Mouse (Mus musculus): ENCODE results near the gene Gm2431. TPM values are rescaled to one million over a fixed set of nuclear protein-coding genes. Genes with fewer than 3 reads are reported as not detected.

The Gm2431 gene
- polyA plus RNA-seq, 1 experiment from 2014 or later = not detected

Other genes with a start within 250 kb of the Gm2431 start
- 57.8 and 61.8 TPM in 2 replicates for gene Mob2, start 197.3 kb downstream of the Gm2431 start, polyA plus RNA-seq (2015; fragmentation: Nextera tagmentation; extraction: Ambion mirVana)
- 6.6 TPM in 2 replicates for gene Dusp8, start 162.5 kb downstream of the Gm2431 start, polyA plus RNA-seq (2015; fragmentation: Nextera tagmentation; extraction: Ambion mirVana)
- gene Gm45618, start 137.6 kb downstream of the Gm2431 start, polyA plus RNA-seq (2015; fragmentation: Nextera tagmentation; extraction: Ambion mirVana) = not detected in 2 replicates
- not detected in 2 replicates for gene Gm39115, start 122.3 kb downstream of the Gm2431 start, polyA plus RNA-seq (2015; fragmentation: Nextera tagmentation; extraction: Ambion mirVana)
- gene Gm45337, start 113.7 kb downstream of the Gm2431 start, polyA plus RNA-seq (2015; fragmentation: Nextera tagmentation; extraction: Ambion mirVana) = not detected in 2 replicates
- gene Gm29735, start 101.2 kb downstream of the Gm2431 start, polyA plus RNA-seq (2015; fragmentation: Nextera tagmentation; extraction: Ambion mirVana) = not detected in 2 replicates
- not detected in 2 replicates for gene Gm4553, start 92.6 kb downstream of the Gm2431 start, polyA plus RNA-seq (2015; fragmentation: Nextera tagmentation; extraction: Ambion mirVana)
- not detected in 2 replicates for gene Krtap5-2, start 82.3 kb downstream of the Gm2431 start, polyA plus RNA-seq (2015; fragmentation: Nextera tagmentation; extraction: Ambion mirVana)
- gene Gm10153, start 68.0 kb downstream of the Gm2431 start, polyA plus RNA-seq (2015; fragmentation: Nextera tagmentation; extraction: Ambion mirVana) = not detected in 2 replicates
- gene Krtap5-3, start 57.0 kb downstream of the Gm2431 start, polyA plus RNA-seq (2015; fragmentation: Nextera tagmentation; extraction: Ambion mirVana) = not detected in 2 replicates
- not detected in 2 replicates for gene Gm7579, start 46.5 kb downstream of the Gm2431 start, polyA plus RNA-seq (2015; fragmentation: Nextera tagmentation; extraction: Ambion mirVana)
- gene Krtap5-5, start 28.4 kb downstream of the Gm2431 start, polyA plus RNA-seq (2015; fragmentation: Nextera tagmentation; extraction: Ambion mirVana) = not detected in 2 replicates
- not detected in 2 replicates for gene Gm40460, start 17.3 kb downstream of the Gm2431 start, polyA plus RNA-seq (2015; fragmentation: Nextera tagmentation; extraction: Ambion mirVana)
- not detected in 2 replicates for gene Gm4559, start 16.0 kb upstream of the Gm2431 start, polyA plus RNA-seq (2015; fragmentation: Nextera tagmentation; extraction: Ambion mirVana)
- not detected in 2 replicates for gene Krtap5-1, start 38.8 kb upstream of the Gm2431 start, polyA plus RNA-seq (2015; fragmentation: Nextera tagmentation; extraction: Ambion mirVana)
- not detected in 2 replicates for gene Krtap5-4, start 45.2 kb upstream of the Gm2431 start, polyA plus RNA-seq (2015; fragmentation: Nextera tagmentation; extraction: Ambion mirVana)
- 1.9 and 2.0 TPM in 2 replicates for gene Ifitm10, start 115.4 kb upstream of the Gm2431 start, polyA plus RNA-seq (2015; fragmentation: Nextera tagmentation; extraction: Ambion mirVana)
- gene Gm49369, start 124.3 kb upstream of the Gm2431 start, polyA plus RNA-seq (2015; fragmentation: Nextera tagmentation; extraction: Ambion mirVana) = 1.2 and 1.9 TPM in 2 replicates
- 282 and 329 TPM in 2 replicates for gene Ctsd, start 129.7 kb upstream of the Gm2431 start, polyA plus RNA-seq (2015; fragmentation: Nextera tagmentation; extraction: Ambion mirVana)
- gene Syt8, start 176.5 kb upstream of the Gm2431 start, polyA plus RNA-seq (2015; fragmentation: Nextera tagmentation; extraction: Ambion mirVana) = 5.4 and 5.6 TPM in 2 replicates
- gene Tnni2, start 183.5 kb upstream of the Gm2431 start, polyA plus RNA-seq (2015; fragmentation: Nextera tagmentation; extraction: Ambion mirVana) = 4.8 and 4.9 TPM in 2 replicates
- 130 and 145 TPM in 2 replicates for gene Lsp1, start 202.5 kb upstream of the Gm2431 start, polyA plus RNA-seq (2015; fragmentation: Nextera tagmentation; extraction: Ambion mirVana)
- 1.4 and 4.3 TPM in 2 replicates for gene Tnnt3, start 240.5 kb upstream of the Gm2431 start, polyA plus RNA-seq (2015; fragmentation: Nextera tagmentation; extraction: Ambion mirVana)